Mouse (Mus musculus) embryonic facial prominence, embryonic 12.5 days (tissue): ENCODE measurements around the gene Sept7. TPM values are rescaled to one million over a fixed set of nuclear protein-coding genes. Genes with fewer than 3 reads are reported as not detected.
A peak's percentile ranks its signal among the peaks of the same experiment; 100 is the strongest.
"Not testable (repeated sequence)": the region's sequence is repeated elsewhere in the genome, so short reads cannot be mapped to it uniquely, and the experiment has no call there.

ENCODE experiments used
- ATAC-seq: fragments of 200-750 bp; cut with Nextera tagmentation; 2 replicates; pipeline ENCODE4 v1.8.0; 2017; ENCODE audit not compliant: insufficient number of reproducible peaks, insufficient read depth, low FRiP score, low TSS enrichment
- H3K27ac ChIP-seq: fragments of 300-500 bp; sonication (generic); 2 replicates; pipeline ENCODE4 v1.5.1; 2016; ENCODE audit warnings: mild to moderate bottlenecking
- H3K27me3 ChIP-seq: fragments of 300-500 bp; sonication (generic); 2 replicates; pipeline ENCODE4 v1.6.1; 2016; ENCODE audit warnings: mild to moderate bottlenecking, moderate library complexity
- H3K36me3 ChIP-seq: fragments of 300-500 bp; sonication (generic); 2 replicates; pipeline ENCODE4 v1.6.1; 2016; ENCODE audit warnings: mild to moderate bottlenecking
- H3K4me1 ChIP-seq: fragments of 300-500 bp; sonication (generic); 2 replicates; pipeline ENCODE4 v1.6.1; 2016
- H3K4me2 ChIP-seq: fragments of 300-500 bp; sonication (generic); replicated peaks from 2 replicates; pipeline ENCODE4 v1.6.1; 2016; ENCODE audit warnings: mild to moderate bottlenecking, moderate library complexity
- H3K4me3 ChIP-seq: fragments of 300-500 bp; sonication (generic); 2 replicates; pipeline ENCODE4 v1.5.1; 2016; ENCODE audit warnings: mild to moderate bottlenecking
- H3K9ac ChIP-seq: fragments of 300-500 bp; sonication (generic); 2 replicates; pipeline ENCODE4 v1.6.1; 2016; ENCODE audit warnings: mild to moderate bottlenecking, moderate library complexity
- H3K9me3 ChIP-seq: fragments of 300-500 bp; sonication (generic); 2 replicates; pipeline ENCODE4 v1.6.1; 2016; ENCODE audit warnings: mild to moderate bottlenecking, moderate library complexity
- WGBS: fragments of 180-500 bp; shearing (Covaris S2); methylation state at CpG from one replicate; pipeline ENCODE4 v1.1.7; 2016; 5-methylcytosine and 5-hydroxymethylcytosine counted together
- polyA plus RNA-seq: library from polyadenylated mRNA; unstranded; fragments of >200 nt; fragmentation: Nextera tagmentation; extraction: Ambion mirVana; gene quantifications from 2 replicates; pipeline ENCODE4 v1.2.1, GENCODE M21; 2016

Gene Sept7
- polyA plus RNA-seq, 1 experiment from 2014 or later, result 310 TPM

DNA sequence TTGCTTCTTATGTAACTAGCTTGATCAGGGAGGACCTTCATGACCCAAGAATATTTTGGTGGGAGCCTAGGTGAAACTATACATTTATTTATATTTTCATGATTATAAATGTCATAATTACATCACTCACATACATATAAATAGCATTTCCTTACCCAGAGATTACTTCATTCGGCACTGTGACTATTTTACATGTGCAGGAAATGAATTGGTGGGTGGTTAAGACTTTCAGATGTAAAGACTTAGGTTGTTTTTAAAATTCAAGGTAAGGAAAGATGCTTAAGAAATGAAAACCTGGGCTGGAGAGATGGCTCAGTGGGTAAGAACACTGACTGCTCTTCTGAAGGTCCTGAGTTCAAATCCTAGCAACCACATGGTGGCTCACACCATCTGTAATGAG is 9.8 kb downstream of the Sept7 start:
- 84% methylated on average over 1 of the region's 1 CpGs for WGBS

DNA sequence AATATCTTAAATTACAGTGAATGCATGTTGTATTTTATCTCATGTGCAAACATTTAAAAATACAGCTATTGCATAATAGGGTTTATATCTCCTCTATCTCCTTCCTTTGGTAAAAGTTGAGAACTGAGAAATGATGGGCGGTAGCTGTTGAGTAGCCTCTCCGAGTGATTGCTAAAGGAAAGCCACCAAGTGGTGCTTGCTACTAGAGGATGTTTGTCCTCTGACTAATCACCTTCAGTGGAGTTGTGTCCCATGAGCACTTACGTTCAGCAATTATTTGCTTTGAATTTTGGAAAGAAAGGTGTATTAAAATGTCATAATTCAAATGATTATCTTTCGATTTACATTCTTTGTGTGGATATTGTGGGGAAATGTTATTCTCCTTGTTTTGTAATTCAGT is 13.6 kb downstream of the Sept7 start:
- Histone ChIP-seq H3K4me1 (no peaks in the 10 kb centered on the region), H3K36me3 (peaks cover 20% of the 10 kb centered on the region), H3K9me3 (no peaks in the 10 kb centered on the region), H3K4me2 (no peak overlapping the region), H3K27ac (no peak overlapping the region), H3K27me3 (no peaks in the 10 kb centered on the region), H3K4me3 (no peak overlapping the region), H3K9ac (no peak overlapping the region)
- 94% methylated on average over 4 of the region's 4 CpGs for WGBS
- no peak for ATAC-seq

More for the DNA sequence above, 9.8 kb downstream of the Sept7 start:
- ATAC-seq, result no peak
- Histone ChIP-seq H3K9me3 (no peaks in the 10 kb centered on the region), H3K27ac (no peak overlapping the region), H3K9ac (no peak overlapping the region), H3K4me1 (no peaks in the 10 kb centered on the region), H3K4me2 (no peak overlapping the region), H3K27me3 (no peaks in the 10 kb centered on the region), H3K4me3 (no peak overlapping the region), H3K36me3 (peaks cover 6% of the 10 kb centered on the region)

DNA sequence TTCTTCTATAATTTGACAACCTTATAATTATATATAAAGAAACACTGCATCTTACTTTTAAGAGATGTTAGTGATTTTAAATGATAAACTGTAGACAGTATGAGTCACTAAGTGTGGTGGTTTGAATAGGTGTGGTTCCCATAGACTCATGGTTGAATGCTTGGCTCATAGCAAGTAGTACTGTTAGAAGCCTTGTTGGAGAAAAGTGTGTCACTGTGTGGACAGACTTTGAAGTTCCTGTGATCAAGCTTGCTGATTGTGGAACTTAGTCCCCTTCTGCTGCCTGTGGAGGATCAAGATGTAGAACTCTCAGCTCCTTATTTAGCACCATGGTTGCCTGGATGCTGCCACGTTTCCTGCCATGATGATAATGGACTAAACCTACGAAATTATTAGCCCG is 14.9 kb downstream of the Sept7 start:
- H3K4me1 ChIP-seq, result no peaks in the 10 kb centered on the region
- no peak overlapping the region for H3K4me2 ChIP-seq
- H3K9ac ChIP-seq, result no peak overlapping the region
- WGBS, result 89% methylated on average over 3 of the region's 3 CpGs
- no peak overlapping the region for H3K4me3 ChIP-seq
- H3K27ac ChIP-seq, result no peak overlapping the region
- ATAC-seq, result no peak
- H3K27me3 ChIP-seq, result no peaks in the 10 kb centered on the region
- H3K36me3 ChIP-seq, result peaks cover 28% of the 10 kb centered on the region
- no peaks in the 10 kb centered on the region for H3K9me3 ChIP-seq

DNA sequence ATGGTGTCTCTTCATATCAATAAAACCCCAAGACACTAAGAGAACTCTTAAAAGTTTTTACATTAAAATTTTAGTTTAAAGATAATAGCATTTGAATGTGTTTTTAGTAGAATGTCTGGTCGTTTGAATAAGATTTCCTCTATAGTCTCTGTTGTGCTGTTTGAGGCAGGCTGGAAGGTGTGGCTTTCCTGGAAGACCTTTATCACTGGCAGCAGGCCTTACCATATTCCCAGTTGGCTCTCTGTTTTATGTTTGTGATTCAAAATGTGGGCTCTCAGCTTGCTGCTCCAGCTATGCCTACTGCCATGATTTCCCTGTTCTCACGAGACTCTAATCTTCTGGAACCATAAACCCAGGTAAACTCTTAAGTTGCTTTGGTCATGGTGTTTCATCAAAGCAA is 15.3 kb downstream of the Sept7 start:
- no peaks in the 10 kb centered on the region for H3K4me1 ChIP-seq
- no peaks in the 10 kb centered on the region for H3K27me3 ChIP-seq
- no peak overlapping the region for H3K27ac ChIP-seq
- ATAC-seq, result no peak
- H3K9ac ChIP-seq, result no peak overlapping the region
- H3K36me3 ChIP-seq, result peaks cover 28% of the 10 kb centered on the region
- H3K9me3 ChIP-seq, result no peaks in the 10 kb centered on the region
- no peak overlapping the region for H3K4me3 ChIP-seq
- no peak overlapping the region for H3K4me2 ChIP-seq
- 92% methylated on average over 2 of the region's 2 CpGs for WGBS

DNA sequence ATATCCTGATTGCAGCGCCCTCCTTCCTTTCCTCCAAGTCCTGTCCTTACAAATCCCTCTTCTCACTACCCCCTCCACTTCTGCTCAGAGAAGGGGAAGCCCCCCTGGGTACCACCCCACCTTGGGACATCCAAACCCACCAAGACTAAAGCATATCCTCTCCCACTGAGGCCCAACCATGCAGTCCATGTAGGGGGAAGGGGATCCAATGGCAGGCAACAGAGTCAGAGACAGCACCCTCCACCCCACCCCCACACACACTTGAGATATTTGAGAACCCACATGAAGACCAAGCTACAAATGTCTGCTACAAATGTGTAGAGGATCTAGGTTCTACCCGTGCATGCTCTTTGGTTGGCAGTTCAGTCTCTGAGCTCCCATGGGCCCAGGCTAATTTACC is 19.7 kb downstream of the Sept7 start:
- Histone ChIP-seq H3K27ac (no peak overlapping the region), H3K9ac (no peak overlapping the region), H3K9me3 (no peaks in the 10 kb centered on the region), H3K27me3 (no peaks in the 10 kb centered on the region), H3K4me2 (no peak overlapping the region), H3K4me3 (no peak overlapping the region), H3K36me3 (peaks cover 24% of the 10 kb centered on the region), H3K4me1 (no peaks in the 10 kb centered on the region)
- no peak for ATAC-seq
- WGBS, result 87% methylated on average over 2 of the region's 2 CpGs

DNA sequence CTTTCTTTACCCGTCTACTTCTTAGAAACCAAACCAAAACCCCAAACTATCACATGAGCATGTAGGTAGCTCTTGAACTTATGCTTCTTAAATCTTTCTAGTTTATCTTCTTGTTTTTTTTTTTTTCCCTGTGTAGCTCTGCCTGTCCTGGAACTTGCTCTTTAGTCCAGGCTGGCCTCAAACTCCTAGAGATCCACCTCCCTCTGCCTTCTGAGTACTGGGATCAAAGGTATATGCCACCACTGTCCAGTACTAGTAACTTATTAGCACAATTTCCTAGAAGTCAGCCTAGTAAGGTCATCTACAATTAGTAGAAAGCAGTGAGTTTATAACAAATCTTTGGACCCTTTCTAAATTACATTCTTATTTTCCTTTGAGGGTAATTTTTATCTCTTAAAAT is 37.6 kb downstream of the Sept7 start:
- Histone ChIP-seq H3K36me3 (peaks cover 20% of the 10 kb centered on the region), H3K4me3 (no peak overlapping the region), H3K27me3 (no peaks in the 10 kb centered on the region), H3K27ac (no peak overlapping the region), H3K9me3 (no peaks in the 10 kb centered on the region), H3K9ac (no peak overlapping the region), H3K4me2 (no peak overlapping the region), H3K4me1 (no peaks in the 10 kb centered on the region)
- ATAC-seq, result no peak
- 92% methylated on average over 1 of the region's 1 CpGs for WGBS

DNA sequence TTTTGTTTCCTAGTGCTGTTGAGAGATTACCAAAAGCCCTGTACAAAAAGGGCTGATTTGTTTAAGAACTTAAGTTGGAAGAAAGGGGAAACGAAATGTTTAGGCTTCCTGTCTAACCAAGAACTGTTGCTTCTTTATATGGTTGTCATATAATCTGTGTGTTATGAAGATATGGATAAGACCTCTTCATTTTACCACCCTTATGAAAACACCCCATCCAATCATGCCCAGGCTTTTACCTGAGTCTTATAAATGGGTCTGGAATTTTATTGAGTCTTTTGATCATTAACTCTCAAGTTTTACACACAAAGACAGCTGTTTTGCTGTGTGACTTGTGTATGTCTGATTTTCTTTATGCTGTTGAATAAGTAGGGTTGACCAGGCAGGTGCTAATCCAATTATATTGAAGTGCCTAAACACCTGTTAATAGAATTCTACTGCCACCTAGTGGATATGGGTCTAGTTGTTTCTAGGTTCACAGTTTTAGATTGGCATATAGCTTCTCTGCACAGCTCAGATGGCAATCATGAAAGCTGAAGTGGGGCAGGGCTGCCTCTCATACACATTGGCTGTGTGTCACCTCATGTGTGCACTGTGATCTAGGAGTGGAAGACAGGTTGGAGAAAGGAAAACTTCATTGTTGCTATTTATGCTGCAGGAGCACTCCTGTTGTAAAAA is 57.4 kb downstream of the Sept7 start:
- Histone ChIP-seq H3K9ac (no peak overlapping the region), H3K4me2 (no peak overlapping the region), H3K36me3 (peaks cover 12% of the 10 kb centered on the region), H3K4me1 (no peaks in the 10 kb centered on the region), H3K9me3 (no peaks in the 10 kb centered on the region), H3K27me3 (no peaks in the 10 kb centered on the region), H3K4me3 (no peak overlapping the region), H3K27ac (no peak overlapping the region)
- 78% methylated on average over 1 of the region's 1 CpGs for WGBS
- ATAC-seq, result 0 out of 2 replicates have a peak, but pooled peaks have one; percentile 56

DNA sequence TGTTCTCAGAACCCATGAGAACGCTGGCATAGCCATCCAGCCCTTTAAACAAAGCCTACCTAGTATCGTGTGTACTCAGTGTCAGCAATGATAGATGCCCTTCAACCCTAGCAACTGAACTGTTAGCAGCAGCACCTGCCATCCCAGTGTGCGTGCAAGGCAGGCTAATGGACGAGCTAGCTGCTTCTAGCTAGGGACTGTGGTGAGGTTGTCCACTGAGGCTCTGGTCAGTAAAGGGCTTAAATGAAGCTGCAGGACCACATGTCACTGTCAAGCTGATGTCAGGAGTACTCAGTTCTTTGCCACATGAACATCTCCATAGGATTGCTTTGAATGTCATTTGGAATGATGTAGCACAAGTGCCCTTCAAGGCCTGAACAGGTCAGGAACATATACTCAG is 62.1 kb downstream of the Sept7 start:
- Histone ChIP-seq H3K27ac (no peak overlapping the region), H3K27me3 (no peaks in the 10 kb centered on the region), H3K4me1 (no peaks in the 10 kb centered on the region), H3K4me3 (no peak overlapping the region), H3K4me2 (no peak overlapping the region), H3K36me3 (no peaks in the 10 kb centered on the region), H3K9ac (no peak overlapping the region), H3K9me3 (no peaks in the 10 kb centered on the region)
- WGBS, result 88% methylated on average over 4 of the region's 4 CpGs
- no peak; the same call in 1 of the 2 replicates for ATAC-seq

DNA sequence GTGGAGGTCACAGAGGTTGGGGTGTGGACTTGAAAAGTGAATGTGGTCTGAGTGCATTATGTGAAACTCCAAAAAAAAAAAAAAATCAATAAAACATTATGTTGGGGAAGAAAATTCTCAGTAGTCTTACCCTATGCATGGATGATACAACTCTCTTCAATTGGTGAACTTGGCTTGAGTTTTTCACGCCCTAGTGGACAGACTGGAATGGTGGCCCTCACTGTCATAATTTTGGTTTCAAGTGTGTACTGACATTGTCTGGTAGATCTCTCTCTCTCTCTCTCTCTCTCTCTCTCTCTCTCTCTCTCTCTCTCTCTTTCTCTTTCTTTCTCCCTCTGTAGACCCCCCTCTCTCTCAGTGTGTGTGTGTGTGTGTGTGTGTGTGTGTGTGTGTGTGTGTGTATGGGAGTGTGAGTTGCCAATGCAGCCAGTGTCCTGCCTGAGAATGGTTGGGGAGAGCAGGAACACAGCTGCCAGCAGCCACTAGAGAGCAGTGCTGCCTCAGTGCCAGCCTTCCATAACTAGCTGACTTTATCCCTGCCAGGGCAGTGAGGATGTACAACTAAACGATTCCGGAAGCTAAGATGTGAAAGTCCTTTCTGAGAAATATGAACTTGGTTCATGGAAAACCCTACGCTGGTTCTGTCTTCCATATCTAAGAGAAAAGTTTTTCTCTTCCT is 65.7 kb downstream of the Sept7 start:
- H3K9me3 ChIP-seq, result no peaks in the 10 kb centered on the region
- no peaks in the 10 kb centered on the region for H3K4me1 ChIP-seq
- 56% methylated on average over 4 of the region's 4 CpGs for WGBS
- no peak overlapping the region for H3K27ac ChIP-seq
- no peak overlapping the region for H3K9ac ChIP-seq
- no peaks in the 10 kb centered on the region for H3K27me3 ChIP-seq
- no peak overlapping the region for H3K4me3 ChIP-seq
- no peak overlapping the region for H3K4me2 ChIP-seq
- H3K36me3 ChIP-seq, result no peaks in the 10 kb centered on the region
- ATAC-seq, result no peak

DNA sequence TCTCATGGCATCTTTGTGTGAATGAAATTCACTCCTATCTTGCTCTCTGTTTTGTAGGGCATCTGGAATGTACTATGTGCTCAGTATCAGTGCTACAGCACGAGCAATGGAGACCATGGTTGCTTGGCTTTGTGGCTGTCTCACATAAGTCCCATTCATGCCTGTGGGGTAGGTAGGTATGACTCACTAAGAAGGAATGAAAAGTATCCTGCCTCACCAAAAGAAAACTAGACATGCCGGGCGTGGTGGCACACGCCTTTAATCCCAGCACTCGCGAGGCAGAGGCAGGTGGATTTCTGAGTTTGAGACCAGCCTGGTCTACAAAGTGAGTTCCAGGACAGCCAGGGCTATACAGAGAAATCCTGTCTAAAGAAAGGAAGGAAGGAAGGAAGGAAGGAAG is 67.4 kb downstream of the Sept7 start:
- ATAC-seq, H3K27me3 ChIP-seq, H3K4me1 ChIP-seq, H3K9ac ChIP-seq, H3K36me3 ChIP-seq, H3K27ac ChIP-seq, H3K4me3 ChIP-seq, H3K4me2 ChIP-seq, H3K9me3 ChIP-seq: not testable (repeated sequence)
- 91% methylated on average over 6 of the region's 6 CpGs for WGBS

DNA sequence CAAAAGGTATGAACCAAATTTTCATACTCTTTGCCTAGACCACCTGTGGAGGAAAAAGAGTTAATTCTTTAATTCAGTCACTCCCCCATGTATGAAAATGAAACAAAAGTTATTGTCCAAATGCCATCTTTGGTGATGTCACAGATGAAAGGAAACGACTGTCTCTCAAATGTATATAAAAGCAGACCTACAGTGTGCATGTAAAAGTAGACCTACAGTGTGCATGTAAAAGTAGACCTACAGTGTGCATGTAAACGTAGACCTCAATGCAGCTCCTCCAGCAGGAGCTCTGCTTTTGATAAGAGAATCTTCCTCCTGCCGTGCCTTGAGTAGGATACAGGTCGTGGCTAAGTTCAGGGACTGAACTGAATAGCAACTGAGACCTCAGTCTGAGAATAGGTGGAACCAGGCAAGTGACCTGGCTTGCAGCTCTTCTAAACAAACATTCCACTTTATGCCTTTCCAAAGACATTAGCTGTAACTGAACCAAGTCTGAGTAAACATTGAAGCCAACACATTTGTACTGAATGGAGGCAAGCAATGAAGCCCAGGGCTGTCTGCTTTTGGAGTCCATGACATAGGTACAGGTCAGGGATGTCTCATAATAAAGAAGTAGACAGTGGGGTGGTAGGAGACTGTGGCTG is 75.6 kb downstream of the Sept7 start:
- H3K27ac ChIP-seq, result no peak overlapping the region
- H3K9ac ChIP-seq, result no peak overlapping the region
- ATAC-seq, result no peak
- no peak overlapping the region for H3K4me2 ChIP-seq
- no peaks in the 10 kb centered on the region for H3K4me1 ChIP-seq
- no peaks in the 10 kb centered on the region for H3K27me3 ChIP-seq
- H3K4me3 ChIP-seq, result no peak overlapping the region
- no peaks in the 10 kb centered on the region for H3K9me3 ChIP-seq
- 82% methylated on average over 4 of the region's 4 CpGs for WGBS
- no peaks in the 10 kb centered on the region for H3K36me3 ChIP-seq
